Mouse (Mus musculus): Measurements from ENCODE around the gene Cldn9. TPM values are rescaled to one million over a fixed set of nuclear protein-coding genes. Genes with fewer than 3 reads are reported as not detected.
A peak's percentile ranks its signal among the peaks of the same experiment; 100 is the strongest.

Cldn9 gene
- polyA plus RNA-seq, 1 experiment = 0.52 TPM

- H3K4me3 ChIP-seq (replicated peaks; ENCODE audit: insufficient read depth, low read depth, low read length) = no peak overlapping the region
- no peaks in the 10 kb centered on the region; the same call in 1 of the 2 replicates for H3K27me3 ChIP-seq (ENCODE audit: control insufficient read depth, insufficient read depth, low read length)
- WGBS = 3% methylated on average over 14 of the region's 14 CpGs
These were observed 23.0 kb downstream of the Cldn9 start for GRCm38 (mm10) chr17:23660876-23661200.

DNA sequence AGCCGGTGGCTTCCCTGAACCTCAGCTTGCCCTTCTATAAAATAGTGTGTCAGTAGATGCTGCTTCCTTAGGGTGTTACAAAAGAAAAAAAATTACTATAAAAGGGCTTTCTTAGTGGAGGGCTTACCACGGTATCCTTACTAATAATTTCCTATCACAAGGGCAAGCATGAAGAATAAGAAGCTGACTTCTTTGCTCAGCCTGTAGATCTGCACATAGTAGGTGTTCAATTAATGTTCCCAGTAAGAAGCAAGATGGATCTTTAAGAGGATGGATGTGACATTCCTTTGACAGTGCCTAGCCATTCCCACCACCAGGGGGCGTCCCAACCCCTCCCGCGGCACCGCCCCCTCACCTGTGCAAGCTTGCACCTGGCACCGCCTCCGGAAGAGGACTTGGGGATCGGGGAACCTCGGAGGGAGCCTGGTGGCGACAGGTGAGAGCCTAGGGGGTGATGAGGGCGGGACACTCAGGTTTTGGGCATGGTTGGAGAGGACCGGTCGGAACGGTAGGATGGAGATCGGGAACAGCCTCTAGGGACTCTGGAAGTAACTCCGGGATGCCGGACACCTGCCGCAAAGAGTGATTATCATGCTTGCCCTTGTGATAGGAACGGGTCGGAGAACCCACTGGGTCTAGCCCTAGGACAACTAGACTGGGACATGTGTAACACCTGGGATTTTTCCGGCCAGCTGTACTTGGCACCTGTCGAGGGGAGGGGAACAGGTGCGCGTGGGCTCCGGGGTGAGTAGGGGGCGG, 23.5 kb downstream of the Cldn9 start, which contains the start of gene Bicdl2:
Bicdl2 (plus strand) TSS at position 390 of the 759 bp plus-strand sequence.
- Histone ChIP-seq H3K27ac (ENCODE audit: insufficient read depth, low read length) (no peak within 1 kb of the TSS), H3K4me3 (replicated peaks; ENCODE audit: insufficient read depth, low read depth, low read length) (peak within 1 kb of the TSS; percentile 47), H3K4me1 (ENCODE audit: control insufficient read depth, insufficient read depth, low read length) (peaks cover 4% of the 10 kb centered on the region; the same call in 1 of the 2 replicates), H3K27me3 (ENCODE audit: control insufficient read depth, insufficient read depth, low read length) (no peaks in the 10 kb centered on the region; the same call in 1 of the 2 replicates)
- 7% methylated on average over 27 of the region's 27 CpGs for WGBS
- TF ChIP-seq CTCF (IDR thresholded peaks at IDR 0.05; ENCODE audit: borderline replicate concordance, insufficient read depth, low read depth, low read length) (peak; percentile 70; the same call in 1 of the 2 replicates), POLR2A (IDR thresholded peaks at IDR 0.05; ENCODE audit: borderline replicate concordance, insufficient read depth, low read length) (no peak)
- DNase-seq = peak; percentile 47 to 58

More at GRCm38 (mm10) chr17:23660876-23661200, 23.0 kb downstream of the Cldn9 start:
- peaks cover 4% of the 10 kb centered on the region; the same call in 1 of the 2 replicates for H3K4me1 ChIP-seq (ENCODE audit: control insufficient read depth, insufficient read depth, low read length)
- TF ChIP-seq POLR2A (IDR thresholded peaks at IDR 0.05; ENCODE audit: borderline replicate concordance, insufficient read depth, low read length) (no peak), CTCF (IDR thresholded peaks at IDR 0.05; ENCODE audit: borderline replicate concordance, insufficient read depth, low read depth, low read length) (no peak)
- DNase-seq = no peak
- H3K27ac ChIP-seq (ENCODE audit: insufficient read depth, low read length) = no peak overlapping the region

GRCm38 (mm10) chr17:23658450-23658849, 25.4 kb downstream of the Cldn9 start:
- Histone ChIP-seq H3K27ac (ENCODE audit: insufficient read depth, low read length) (no peak overlapping the region), H3K4me1 (ENCODE audit: control insufficient read depth, insufficient read depth, low read length) (peaks cover 4% of the 10 kb centered on the region; the same call in 1 of the 2 replicates), H3K27me3 (ENCODE audit: control insufficient read depth, insufficient read depth, low read length) (no peaks in the 10 kb centered on the region; the same call in 1 of the 2 replicates), H3K4me3 (replicated peaks; ENCODE audit: insufficient read depth, low read depth, low read length) (no peak overlapping the region)
- 84% methylated on average over 3 of the region's 3 CpGs for WGBS
- DNase-seq = no peak
- TF ChIP-seq POLR2A (IDR thresholded peaks at IDR 0.05; ENCODE audit: borderline replicate concordance, insufficient read depth, low read length) (no peak), CTCF (IDR thresholded peaks at IDR 0.05; ENCODE audit: borderline replicate concordance, insufficient read depth, low read depth, low read length) (no peak)

- H3K4me1 ChIP-seq (ENCODE audit: control insufficient read depth, insufficient read depth, low read length) = no peaks in the 10 kb centered on the region
- no peak for DNase-seq
- no peak overlapping the region for H3K27ac ChIP-seq (ENCODE audit: insufficient read depth, low read length)
- no peaks in the 10 kb centered on the region for H3K27me3 ChIP-seq (ENCODE audit: control insufficient read depth, insufficient read depth, low read length)
- WGBS = 47% methylated on average over 2 of the region's 2 CpGs
- H3K4me3 ChIP-seq (replicated peaks; ENCODE audit: insufficient read depth, low read depth, low read length) = no peak overlapping the region
- TF ChIP-seq CTCF (IDR thresholded peaks at IDR 0.05; ENCODE audit: borderline replicate concordance, insufficient read depth, low read depth, low read length) (no peak), POLR2A (IDR thresholded peaks at IDR 0.05; ENCODE audit: borderline replicate concordance, insufficient read depth, low read length) (no peak)
These were observed 29.4 kb downstream of the Cldn9 start for GRCm38 (mm10) chr17:23654410-23654809.

DNA sequence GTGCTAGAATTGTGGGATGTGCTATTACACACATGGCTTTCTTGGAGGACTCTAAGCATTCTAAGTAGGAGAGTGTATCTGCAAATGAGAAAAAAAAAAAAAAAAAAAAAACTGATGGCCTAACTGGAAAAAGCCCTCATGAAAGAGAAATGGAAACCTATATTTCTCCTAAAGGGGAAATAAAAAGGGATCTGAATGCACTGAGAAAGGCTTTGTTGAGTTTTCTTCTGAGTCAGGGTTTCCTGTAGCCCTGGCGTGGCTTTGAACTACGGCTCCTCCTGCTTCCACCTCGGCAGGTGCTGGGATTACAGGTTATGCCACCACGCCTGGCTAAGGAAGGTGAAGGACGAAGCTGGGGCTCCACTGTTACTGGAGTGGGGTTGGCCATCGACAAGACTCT, 29.8 kb downstream of the Cldn9 start:
- Histone ChIP-seq H3K27ac (ENCODE audit: insufficient read depth, low read length) (no peak overlapping the region), H3K4me3 (replicated peaks; ENCODE audit: insufficient read depth, low read depth, low read length) (no peak overlapping the region), H3K27me3 (ENCODE audit: control insufficient read depth, insufficient read depth, low read length) (no peaks in the 10 kb centered on the region), H3K4me1 (ENCODE audit: control insufficient read depth, insufficient read depth, low read length) (no peaks in the 10 kb centered on the region)
- WGBS = 71% methylated on average over 6 of the region's 6 CpGs
- no peak for TF ChIP-seq CTCF (IDR thresholded peaks at IDR 0.05; ENCODE audit: borderline replicate concordance, insufficient read depth, low read depth, low read length)
- DNase-seq = no peak

DNA sequence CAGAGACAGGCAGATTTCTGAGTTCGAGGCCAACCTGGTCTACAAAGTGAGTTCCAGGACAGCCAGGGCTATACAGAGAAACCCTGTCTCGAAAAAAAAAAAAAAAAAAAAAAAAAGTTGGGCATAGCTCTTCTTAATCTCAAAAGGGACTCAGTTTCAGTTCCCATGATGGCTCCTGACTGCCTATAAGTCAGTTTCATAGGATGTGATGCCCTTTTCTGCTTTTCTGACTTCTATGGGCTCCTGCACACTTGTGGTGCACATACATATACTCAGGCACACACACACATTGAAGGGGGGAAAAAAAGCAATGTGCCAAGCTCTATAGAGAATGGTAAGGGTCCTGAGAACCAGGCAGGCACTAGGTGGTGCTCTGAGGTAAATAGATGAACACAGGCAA, 30.5 kb downstream of the Cldn9 start:
- 64% methylated on average over 2 of the region's 2 CpGs for WGBS
- Histone ChIP-seq H3K27me3 (ENCODE audit: control insufficient read depth, insufficient read depth, low read length) (no peaks in the 10 kb centered on the region), H3K4me3 (replicated peaks; ENCODE audit: insufficient read depth, low read depth, low read length) (no peak overlapping the region), H3K27ac (ENCODE audit: insufficient read depth, low read length) (no peak overlapping the region), H3K4me1 (ENCODE audit: control insufficient read depth, insufficient read depth, low read length) (no peaks in the 10 kb centered on the region)
- DNase-seq = no peak
- TF ChIP-seq POLR2A (IDR thresholded peaks at IDR 0.05; ENCODE audit: borderline replicate concordance, insufficient read depth, low read length) = no peak
- no peak for TF ChIP-seq CTCF (IDR thresholded peaks at IDR 0.05; ENCODE audit: borderline replicate concordance, insufficient read depth, low read depth, low read length)

- Histone ChIP-seq H3K4me3 (replicated peaks; ENCODE audit: insufficient read depth, low read depth, low read length) (no peak overlapping the region), H3K4me1 (ENCODE audit: control insufficient read depth, insufficient read depth, low read length) (no peaks in the 10 kb centered on the region), H3K27me3 (ENCODE audit: control insufficient read depth, insufficient read depth, low read length) (no peaks in the 10 kb centered on the region; the same call in 1 of the 2 replicates), H3K27ac (ENCODE audit: insufficient read depth, low read length) (no peak overlapping the region)
- 81% methylated on average over 6 of the region's 6 CpGs for WGBS
- DNase-seq = no peak
- TF ChIP-seq CTCF (IDR thresholded peaks at IDR 0.05; ENCODE audit: borderline replicate concordance, insufficient read depth, low read depth, low read length) (no peak), POLR2A (IDR thresholded peaks at IDR 0.05; ENCODE audit: borderline replicate concordance, insufficient read depth, low read length) (no peak)
These were observed 32.5 kb downstream of the Cldn9 start for GRCm38 (mm10) chr17:23651363-23651762.

DNA sequence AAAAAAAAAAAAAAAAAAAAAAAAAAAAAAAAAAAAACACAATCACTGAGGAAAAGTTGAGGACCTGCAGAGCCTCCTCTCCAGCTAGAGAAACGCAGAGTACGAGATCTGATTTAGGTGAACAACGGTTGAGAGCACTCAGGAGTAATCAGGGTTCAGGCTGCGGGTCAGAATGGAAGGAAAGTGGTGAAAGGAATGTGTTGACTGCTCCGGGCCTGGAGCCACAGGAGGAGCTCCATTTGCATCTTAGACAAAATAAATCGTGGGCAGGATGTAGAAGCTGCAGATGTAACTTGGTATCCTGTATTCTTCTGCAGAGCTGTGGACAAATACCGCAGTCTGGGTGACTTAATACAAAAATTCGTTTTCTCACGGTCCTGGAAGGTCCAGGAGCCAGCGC, 37.9 kb downstream of the Cldn9 start:
- DNase-seq = no peak
- no peaks in the 10 kb centered on the region; the same call in 1 of the 2 replicates for H3K27me3 ChIP-seq (ENCODE audit: control insufficient read depth, insufficient read depth, low read length)
- no peaks in the 10 kb centered on the region for H3K4me1 ChIP-seq (ENCODE audit: control insufficient read depth, insufficient read depth, low read length)
- no peak overlapping the region for H3K4me3 ChIP-seq (replicated peaks; ENCODE audit: insufficient read depth, low read depth, low read length)
- WGBS = 49% methylated on average over 10 of the region's 10 CpGs
- H3K27ac ChIP-seq (ENCODE audit: insufficient read depth, low read length) = no peak overlapping the region
- TF ChIP-seq POLR2A (IDR thresholded peaks at IDR 0.05; ENCODE audit: borderline replicate concordance, insufficient read depth, low read length) (no peak), CTCF (IDR thresholded peaks at IDR 0.05; ENCODE audit: borderline replicate concordance, insufficient read depth, low read depth, low read length) (no peak)

Data from cerebellum, adult 2 months (tissue).